Mouse (Mus musculus): ENCODE results near the gene Mtmr2. TPM values are rescaled to one million over a fixed set of nuclear protein-coding genes. Genes with fewer than 3 reads are reported as not detected.

Gene Mtmr2
- polyA plus RNA-seq (2017; shearing (Covaris generic)), result 41.9 TPM

GRCm38 (mm10) chr9:13748404-13748797 lies at the start of gene Mtmr2:
TSS of gene Mtmr2 (plus strand) at chr9:13748410.

GRCm38 (mm10) chr9:13826832-13827405 lies 78.7 kb downstream of the Mtmr2 start, which contains the start of gene Cep57:
TSS of gene Cep57 (minus strand) at chr9:13827107.

GRCm38 (mm10) chr9:13827406-13828086 lies 79.3 kb downstream of the Mtmr2 start, which contains the start of gene Fam76b:
TSS of gene Fam76b (plus strand) at chr9:13827716.

Other genes with a start within 250 kb of the Mtmr2 start
- 73.6 TPM for gene Cep57, start 78.7 kb downstream of the Mtmr2 start, polyA plus RNA-seq (2017; shearing (Covaris generic))
- 46.0 TPM for gene Fam76b, start 79.3 kb downstream of the Mtmr2 start, polyA plus RNA-seq (2017; shearing (Covaris generic))